Mouse (Mus musculus): ENCODE results near the gene Kcnmb3. TPM values are rescaled to one million over a fixed set of nuclear protein-coding genes. Genes with fewer than 3 reads are reported as not detected.

The Kcnmb3 gene
- total and polyA plus RNA-seq, 2 experiments from 2014 or later = 0.09 TPM; not detected in 1

- no peaks in the 10 kb centered on the region for H3K27me3 ChIP-seq (ENCODE audit: insufficient read depth, low read length)
- no peak for DNase-seq (ENCODE audit: low spot score)
- no peak overlapping the region for H3K4me3 ChIP-seq (ENCODE audit: low read depth, low read length)
- ATAC-seq (ENCODE audit: low FRiP score) = 0 out of 2 replicates have a peak, but pooled peaks have one; percentile 27
- no peak for TF ChIP-seq CTCF (IDR thresholded peaks at IDR 0.05)
- no peak overlapping the region; the same call in 1 of the 2 replicates for H3K4me2 ChIP-seq (ENCODE audit: low read depth, low read length, poor library complexity, severe bottlenecking)
- H3K9me3 ChIP-seq (ENCODE audit: low read length) = no peaks in the 10 kb centered on the region
- H3K36me3 ChIP-seq (ENCODE audit: insufficient read depth, low read length) = no peaks in the 10 kb centered on the region
- 70% methylated on average over 14 of the region's 14 CpGs for WGBS
- no peak overlapping the region for H3K27ac ChIP-seq (ENCODE audit: low read depth, low read length)
- H3K9ac ChIP-seq (replicated peaks; ENCODE audit: low read length, poor library complexity, severe bottlenecking) = no peak overlapping the region
- no peaks in the 10 kb centered on the region for H3K4me1 ChIP-seq (ENCODE audit: insufficient read depth, low read length)
Observed at GRCm38 (mm10) chr3:32472191-32472900, 19.7 kb downstream of the Kcnmb3 start.

GRCm38 (mm10) chr3:32471098-32471497 is 20.9 kb downstream of the Kcnmb3 start:
- no peak for DNase-seq (ENCODE audit: low spot score)
- Histone ChIP-seq H3K27me3 (ENCODE audit: insufficient read depth, low read length) (no peaks in the 10 kb centered on the region), H3K36me3 (ENCODE audit: insufficient read depth, low read length) (no peaks in the 10 kb centered on the region), H3K9ac (replicated peaks; ENCODE audit: low read length, poor library complexity, severe bottlenecking) (no peak overlapping the region), H3K27ac (ENCODE audit: low read depth, low read length) (no peak overlapping the region), H3K4me2 (ENCODE audit: low read depth, low read length, poor library complexity, severe bottlenecking) (no peak overlapping the region), H3K9me3 (ENCODE audit: low read length) (no peaks in the 10 kb centered on the region), H3K4me1 (ENCODE audit: insufficient read depth, low read length) (no peaks in the 10 kb centered on the region), H3K4me3 (ENCODE audit: low read depth, low read length) (no peak overlapping the region)
- TF ChIP-seq CTCF (IDR thresholded peaks at IDR 0.05) = no peak
- 88% methylated on average over 6 of the region's 6 CpGs for WGBS
- no peak for ATAC-seq (ENCODE audit: low FRiP score)

- no peaks in the 10 kb centered on the region for H3K27me3 ChIP-seq (ENCODE audit: insufficient read depth, low read length)
- H3K27ac ChIP-seq (ENCODE audit: low read depth, low read length) = no peak overlapping the region
- H3K4me2 ChIP-seq (ENCODE audit: low read depth, low read length, poor library complexity, severe bottlenecking) = no peak overlapping the region
- H3K9ac ChIP-seq (replicated peaks; ENCODE audit: low read length, poor library complexity, severe bottlenecking) = no peak overlapping the region
- H3K4me3 ChIP-seq (ENCODE audit: low read depth, low read length) = no peak overlapping the region
- TF ChIP-seq CTCF (IDR thresholded peaks at IDR 0.05) = no peak
- H3K36me3 ChIP-seq (ENCODE audit: insufficient read depth, low read length) = no peaks in the 10 kb centered on the region
- DNase-seq (ENCODE audit: low spot score) (no peak), ATAC-seq (ENCODE audit: low FRiP score) (no peak)
- H3K4me1 ChIP-seq (ENCODE audit: insufficient read depth, low read length) = no peaks in the 10 kb centered on the region
- no peaks in the 10 kb centered on the region for H3K9me3 ChIP-seq (ENCODE audit: low read length)
- WGBS = 72% methylated on average over 7 of the region's 7 CpGs
Observed at GRCm38 (mm10) chr3:32470449-32470848, 21.6 kb downstream of the Kcnmb3 start.

- Histone ChIP-seq H3K4me3 (ENCODE audit: low read depth, low read length) (no peak overlapping the region), H3K4me2 (ENCODE audit: low read depth, low read length, poor library complexity, severe bottlenecking) (no peak overlapping the region), H3K9ac (replicated peaks; ENCODE audit: low read length, poor library complexity, severe bottlenecking) (no peak overlapping the region), H3K9me3 (ENCODE audit: low read length) (no peaks in the 10 kb centered on the region), H3K36me3 (ENCODE audit: insufficient read depth, low read length) (peaks cover 5% of the 10 kb centered on the region; the same call in 1 of the 2 replicates), H3K4me1 (ENCODE audit: insufficient read depth, low read length) (no peaks in the 10 kb centered on the region), H3K27ac (ENCODE audit: low read depth, low read length) (no peak overlapping the region), H3K27me3 (ENCODE audit: insufficient read depth, low read length) (no peaks in the 10 kb centered on the region)
- 75% methylated on average over 4 of the region's 4 CpGs for WGBS
- ATAC-seq (ENCODE audit: low FRiP score) = no peak
- TF ChIP-seq CTCF (IDR thresholded peaks at IDR 0.05) = no peak
- no peak for DNase-seq (ENCODE audit: low spot score)
Observed at GRCm38 (mm10) chr3:32468411-32468810, 23.6 kb downstream of the Kcnmb3 start.

DNA sequence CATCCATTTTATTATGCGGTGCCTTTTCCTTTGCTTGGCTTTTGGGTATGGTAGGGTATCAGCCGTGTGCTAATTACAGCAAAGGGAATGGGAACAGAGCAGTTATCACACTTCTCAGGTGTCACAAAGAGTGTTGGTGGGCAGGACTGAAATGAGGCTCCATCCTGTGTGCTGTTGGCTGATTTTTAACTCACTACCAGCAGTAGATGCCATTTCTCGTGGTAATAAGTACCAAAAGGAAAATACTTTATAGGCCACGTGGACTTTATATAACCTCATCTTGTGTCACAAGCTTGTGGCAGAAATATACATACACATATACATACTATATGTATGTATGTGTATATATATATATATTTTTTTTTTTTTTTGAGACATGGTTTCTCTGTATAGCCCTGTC is 24.7 kb downstream of the Kcnmb3 start:
- Histone ChIP-seq H3K9ac (replicated peaks; ENCODE audit: low read length, poor library complexity, severe bottlenecking) (no peak overlapping the region), H3K27me3 (ENCODE audit: insufficient read depth, low read length) (no peaks in the 10 kb centered on the region), H3K27ac (ENCODE audit: low read depth, low read length) (no peak overlapping the region), H3K4me3 (ENCODE audit: low read depth, low read length) (no peak overlapping the region), H3K9me3 (ENCODE audit: low read length) (no peaks in the 10 kb centered on the region), H3K4me2 (ENCODE audit: low read depth, low read length, poor library complexity, severe bottlenecking) (no peak overlapping the region), H3K36me3 (ENCODE audit: insufficient read depth, low read length) (peaks cover 10% of the 10 kb centered on the region; the same call in 1 of the 2 replicates), H3K4me1 (ENCODE audit: insufficient read depth, low read length) (no peaks in the 10 kb centered on the region)
- TF ChIP-seq CTCF (IDR thresholded peaks at IDR 0.05) = no peak
- ATAC-seq (ENCODE audit: low FRiP score) (no peak), DNase-seq (ENCODE audit: low spot score) (no peak)
- 98% methylated on average over 4 of the region's 4 CpGs for WGBS

GRCm38 (mm10) chr3:32459777-32460176 is 32.3 kb downstream of the Kcnmb3 start:
- H3K4me3 ChIP-seq (ENCODE audit: low read depth, low read length) = no peak overlapping the region
- WGBS = 65% methylated on average over 4 of the region's 4 CpGs
- H3K9ac ChIP-seq (replicated peaks; ENCODE audit: low read length, poor library complexity, severe bottlenecking) = no peak overlapping the region
- peak; percentile 46 for DNase-seq (ENCODE audit: low spot score)
- peak; percentile 70 for TF ChIP-seq CTCF (IDR thresholded peaks at IDR 0.05)
- H3K27me3 ChIP-seq (ENCODE audit: insufficient read depth, low read length) = no peaks in the 10 kb centered on the region
- H3K9me3 ChIP-seq (ENCODE audit: low read length) = no peaks in the 10 kb centered on the region
- H3K4me1 ChIP-seq (ENCODE audit: insufficient read depth, low read length) = no peaks in the 10 kb centered on the region
- no peak overlapping the region for H3K27ac ChIP-seq (ENCODE audit: low read depth, low read length)
- H3K4me2 ChIP-seq (ENCODE audit: low read depth, low read length, poor library complexity, severe bottlenecking) = no peak overlapping the region
- H3K36me3 ChIP-seq (ENCODE audit: insufficient read depth, low read length) = peaks cover 31% of the 10 kb centered on the region
- ATAC-seq (ENCODE audit: low FRiP score) = 0 out of 2 replicates have a peak, but pooled peaks have one; percentile 49
